Mouse (Mus musculus) ovary, postnatal 10 days (tissue): ENCODE results near the gene Gm10439.
"Not testable (repeated sequence)": the region's sequence is repeated elsewhere in the genome, so short reads cannot be mapped to it uniquely, and the experiment has no call there.

Source experiments
- DNase-seq: peaks from one replicate; pipeline ENCODE4 v3.0.0; 2022; ENCODE audit warnings: low spot score

Gene Gm10439

DNA sequence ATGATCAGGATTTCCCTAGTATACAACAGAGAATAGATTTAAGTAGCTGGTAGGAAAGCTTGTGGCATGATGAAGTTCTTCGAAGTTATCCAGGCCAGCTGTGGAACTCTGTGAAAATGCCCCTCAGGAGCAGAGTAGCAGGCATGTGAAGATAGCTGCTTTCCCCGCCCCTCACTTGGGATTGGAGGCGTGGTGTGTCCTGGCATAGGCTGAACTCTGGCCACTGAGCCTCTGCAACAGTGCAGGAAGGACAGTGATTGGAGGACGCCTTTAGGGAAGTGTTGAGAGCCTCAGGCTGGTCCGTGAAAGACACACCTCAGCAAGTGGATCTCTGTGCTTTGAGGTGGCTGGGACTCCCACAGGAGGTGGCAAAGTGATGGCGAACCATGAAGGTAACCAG lies at the start of gene Gm10439:
Gene Gm10439 (plus strand): TSS at position 301 of the 400 bp plus-strand sequence.
- not testable (repeated sequence) for DNase-seq
